Mouse (Mus musculus): ENCODE results near the gene Nfasc. TPM values are rescaled to one million over a fixed set of nuclear protein-coding genes. Genes with fewer than 3 reads are reported as not detected.

The Nfasc gene
- polyA plus RNA-seq, 1 experiment = 0.49 TPM

DNA sequence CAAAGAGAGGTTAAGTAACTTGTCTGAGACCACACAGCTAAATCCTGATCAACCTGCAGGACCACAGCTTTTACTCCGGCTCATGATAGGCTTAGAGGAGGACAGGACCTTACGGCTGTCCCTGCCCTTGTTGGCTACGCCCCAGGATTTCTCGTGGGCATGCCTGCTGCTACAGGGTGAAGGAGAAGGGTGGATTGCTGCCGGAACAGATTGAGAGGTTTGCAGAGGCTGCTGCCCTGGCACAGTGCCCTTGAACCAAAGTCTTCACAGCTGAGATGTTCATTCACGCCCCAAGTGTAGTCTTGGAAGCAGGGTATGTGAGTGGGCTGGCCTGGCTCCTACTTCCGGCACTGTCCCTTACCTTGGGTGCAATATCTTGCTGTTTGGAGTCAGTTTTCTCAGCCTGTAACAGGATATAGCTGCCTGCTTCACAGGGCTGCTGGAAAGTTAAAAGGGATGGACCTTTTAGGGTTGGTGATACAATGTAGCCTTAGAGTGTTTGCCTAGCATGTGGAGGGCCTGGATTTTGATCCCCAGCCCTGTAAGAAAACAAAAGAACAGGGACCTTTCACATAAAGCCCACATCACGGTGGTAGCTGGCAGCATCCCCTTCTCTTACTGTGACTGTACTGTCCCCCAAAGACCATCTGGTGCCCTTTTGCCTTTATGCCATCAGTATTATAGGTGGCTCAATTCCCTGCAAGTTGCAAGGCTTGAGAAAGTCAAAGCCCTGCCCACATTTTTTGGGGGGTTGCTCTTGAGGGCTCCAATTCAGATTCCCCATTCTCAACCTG lies 180.5 kb downstream of the Nfasc start:
- H3K27me3 ChIP-seq (ENCODE audit: control insufficient read depth, insufficient read depth, low read length) = no peaks in the 10 kb centered on the region
- no peak overlapping the region for H3K4me3 ChIP-seq (ENCODE audit: control insufficient read depth, low read depth, low read length)
- no peaks in the 10 kb centered on the region for H3K4me1 ChIP-seq (ENCODE audit: control insufficient read depth, insufficient read depth, low read length)
- no peak overlapping the region for H3K27ac ChIP-seq (ENCODE audit: control insufficient read depth, insufficient read depth, low read depth, low read length)
- no peak for TF ChIP-seq POLR2A (IDR thresholded peaks at IDR 0.05; ENCODE audit: control insufficient read depth, low read depth, low read length)
- TF ChIP-seq CTCF (IDR thresholded peaks at IDR 0.05; ENCODE audit: control insufficient read depth, insufficient read depth, insufficient replicate concordance, low read depth, low read length) = no peak
- H3K36me3 ChIP-seq (ENCODE audit: control insufficient read depth, insufficient read depth, low read length) = no peaks in the 10 kb centered on the region

DNA sequence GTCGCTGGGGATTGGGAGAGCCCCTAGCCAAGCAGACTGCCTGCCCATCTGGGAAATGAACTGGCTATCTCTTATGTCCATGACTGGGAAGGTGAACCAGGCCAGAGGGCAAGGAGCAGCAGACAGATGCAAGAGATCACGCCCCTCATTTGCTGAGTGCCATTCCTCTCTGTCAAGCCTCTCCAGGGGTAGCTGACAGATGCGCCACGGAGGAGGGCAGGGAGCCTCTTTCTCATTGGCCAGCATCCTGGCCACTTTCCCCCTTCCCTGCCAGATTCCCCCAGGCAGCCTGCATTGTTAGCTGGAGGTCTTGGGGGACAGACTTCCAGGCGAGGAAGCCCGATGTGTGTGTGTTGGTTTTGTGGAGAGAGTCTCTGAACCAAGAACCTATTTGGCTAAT lies 182.6 kb downstream of the Nfasc start:
- no peak overlapping the region for H3K27ac ChIP-seq (ENCODE audit: control insufficient read depth, insufficient read depth, low read depth, low read length)
- H3K4me3 ChIP-seq (ENCODE audit: control insufficient read depth, low read depth, low read length) = no peak overlapping the region
- H3K27me3 ChIP-seq (ENCODE audit: control insufficient read depth, insufficient read depth, low read length) = no peaks in the 10 kb centered on the region
- H3K36me3 ChIP-seq (ENCODE audit: control insufficient read depth, insufficient read depth, low read length) = no peaks in the 10 kb centered on the region
- H3K4me1 ChIP-seq (ENCODE audit: control insufficient read depth, insufficient read depth, low read length) = no peaks in the 10 kb centered on the region
- TF ChIP-seq POLR2A (IDR thresholded peaks at IDR 0.05; ENCODE audit: control insufficient read depth, low read depth, low read length) (no peak), CTCF (IDR thresholded peaks at IDR 0.05; ENCODE audit: control insufficient read depth, insufficient read depth, insufficient replicate concordance, low read depth, low read length) (no peak)

DNA sequence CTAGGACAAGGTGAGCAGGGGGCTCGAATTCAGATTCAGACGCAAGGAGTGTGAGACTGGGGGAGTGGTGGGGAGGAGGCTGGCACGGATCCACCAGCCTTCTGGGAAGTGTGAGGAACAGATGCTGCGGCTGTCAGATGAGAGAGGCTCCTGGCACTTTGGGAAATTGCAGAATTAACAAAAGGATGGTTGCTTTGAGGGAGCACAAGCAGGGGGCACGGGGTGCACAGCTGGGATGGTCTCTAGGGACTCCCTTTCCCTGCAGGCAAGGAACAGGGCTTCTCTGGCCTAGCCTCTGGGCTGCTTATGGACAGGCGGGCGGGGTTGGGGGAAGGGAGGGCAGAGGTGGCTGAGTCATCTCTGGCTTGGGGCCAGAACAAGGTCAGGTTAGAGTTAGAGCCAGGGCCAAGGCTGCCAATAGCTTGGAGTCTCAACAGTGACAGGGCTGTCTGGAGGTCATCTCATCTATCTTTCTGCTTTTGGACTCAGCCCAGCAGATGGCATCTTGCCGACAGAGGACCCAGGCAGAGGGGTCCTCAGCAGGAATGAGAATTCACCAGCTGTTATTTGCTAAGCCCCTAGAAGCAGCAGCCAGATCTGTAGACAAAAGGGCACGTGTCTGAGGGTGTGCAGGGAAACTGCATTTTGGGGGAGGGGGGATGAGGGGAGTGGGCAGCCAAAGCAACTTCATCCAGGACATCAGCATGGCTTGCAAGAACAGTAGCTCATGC lies 183.5 kb downstream of the Nfasc start:
- TF ChIP-seq CTCF (IDR thresholded peaks at IDR 0.05; ENCODE audit: control insufficient read depth, insufficient read depth, insufficient replicate concordance, low read depth, low read length) (no peak), POLR2A (IDR thresholded peaks at IDR 0.05; ENCODE audit: control insufficient read depth, low read depth, low read length) (no peak)
- Histone ChIP-seq H3K4me3 (ENCODE audit: control insufficient read depth, low read depth, low read length) (no peak overlapping the region), H3K27me3 (ENCODE audit: control insufficient read depth, insufficient read depth, low read length) (no peaks in the 10 kb centered on the region), H3K27ac (ENCODE audit: control insufficient read depth, insufficient read depth, low read depth, low read length) (no peak overlapping the region), H3K36me3 (ENCODE audit: control insufficient read depth, insufficient read depth, low read length) (no peaks in the 10 kb centered on the region), H3K4me1 (ENCODE audit: control insufficient read depth, insufficient read depth, low read length) (no peaks in the 10 kb centered on the region)

DNA sequence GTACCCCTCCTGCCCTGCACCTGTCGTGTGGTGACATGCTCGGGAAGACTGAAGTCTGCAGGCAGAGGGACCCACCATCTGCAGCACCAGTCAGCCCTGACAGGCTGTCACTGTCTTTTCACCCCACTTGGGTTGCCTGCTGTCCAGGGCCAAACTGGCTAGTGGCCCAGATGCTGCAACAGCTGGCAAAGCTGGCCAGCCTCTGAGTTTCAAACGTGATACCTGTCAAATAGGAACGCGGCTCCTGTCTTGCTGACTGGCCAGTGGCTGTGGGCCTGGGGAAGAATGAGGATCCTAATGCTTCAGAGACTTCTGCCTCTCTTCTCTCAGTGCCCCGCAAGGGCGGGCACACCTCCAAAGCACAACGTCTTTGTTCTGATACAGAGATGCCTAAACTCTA lies 197.8 kb downstream of the Nfasc start:
- Histone ChIP-seq H3K27me3 (ENCODE audit: control insufficient read depth, insufficient read depth, low read length) (no peaks in the 10 kb centered on the region), H3K4me1 (ENCODE audit: control insufficient read depth, insufficient read depth, low read length) (no peaks in the 10 kb centered on the region), H3K27ac (ENCODE audit: control insufficient read depth, insufficient read depth, low read depth, low read length) (no peak overlapping the region), H3K4me3 (ENCODE audit: control insufficient read depth, low read depth, low read length) (no peak overlapping the region), H3K36me3 (ENCODE audit: control insufficient read depth, insufficient read depth, low read length) (no peaks in the 10 kb centered on the region)
- TF ChIP-seq POLR2A (IDR thresholded peaks at IDR 0.05; ENCODE audit: control insufficient read depth, low read depth, low read length) (no peak), CTCF (IDR thresholded peaks at IDR 0.05; ENCODE audit: control insufficient read depth, insufficient read depth, insufficient replicate concordance, low read depth, low read length) (no peak)

DNA sequence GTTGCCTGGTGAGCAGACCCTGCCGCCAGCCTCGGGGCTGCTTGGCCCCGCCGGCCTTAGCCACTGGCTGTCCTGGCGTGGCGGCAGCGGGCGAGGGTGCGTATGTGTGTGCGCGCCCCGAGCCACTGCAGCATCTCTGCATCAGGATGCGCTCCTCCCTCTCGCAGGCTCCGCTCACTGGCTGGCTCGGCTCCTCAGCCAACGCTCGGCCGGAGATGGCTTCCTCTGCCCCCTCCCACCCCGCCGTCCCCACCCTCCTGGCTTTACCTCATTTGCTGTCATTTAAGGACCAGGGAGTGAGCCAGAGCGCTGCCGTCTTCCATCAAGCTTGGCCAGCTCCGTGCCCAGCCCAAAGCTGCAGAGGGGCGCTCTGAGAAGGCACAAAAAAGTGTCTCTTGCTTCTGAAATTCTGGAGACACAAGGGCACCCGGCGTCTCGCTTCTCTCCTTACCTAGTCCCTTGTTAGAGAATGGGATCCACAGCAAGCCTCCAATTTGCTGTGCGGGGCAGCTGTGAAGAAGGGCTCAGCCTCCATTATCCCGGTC lies 198.8 kb downstream of the Nfasc start, which contains the start of gene Cntn2:
Gene Cntn2, minus strand, starts transcription at position 495 of the 545 bp plus-strand sequence.
- Histone ChIP-seq H3K27ac (ENCODE audit: control insufficient read depth, insufficient read depth, low read depth, low read length) (no peak within 1 kb of the TSS), H3K4me3 (ENCODE audit: control insufficient read depth, low read depth, low read length) (no peak within 1 kb of the TSS), H3K27me3 (ENCODE audit: control insufficient read depth, insufficient read depth, low read length) (no peaks in the 10 kb centered on the region), H3K4me1 (ENCODE audit: control insufficient read depth, insufficient read depth, low read length) (no peaks in the 10 kb centered on the region), H3K36me3 (ENCODE audit: control insufficient read depth, insufficient read depth, low read length) (no peaks in the 10 kb centered on the region)
- TF ChIP-seq CTCF (IDR thresholded peaks at IDR 0.05; ENCODE audit: control insufficient read depth, insufficient read depth, insufficient replicate concordance, low read depth, low read length) (no peak), POLR2A (IDR thresholded peaks at IDR 0.05; ENCODE audit: control insufficient read depth, low read depth, low read length) (no peak)

DNA sequence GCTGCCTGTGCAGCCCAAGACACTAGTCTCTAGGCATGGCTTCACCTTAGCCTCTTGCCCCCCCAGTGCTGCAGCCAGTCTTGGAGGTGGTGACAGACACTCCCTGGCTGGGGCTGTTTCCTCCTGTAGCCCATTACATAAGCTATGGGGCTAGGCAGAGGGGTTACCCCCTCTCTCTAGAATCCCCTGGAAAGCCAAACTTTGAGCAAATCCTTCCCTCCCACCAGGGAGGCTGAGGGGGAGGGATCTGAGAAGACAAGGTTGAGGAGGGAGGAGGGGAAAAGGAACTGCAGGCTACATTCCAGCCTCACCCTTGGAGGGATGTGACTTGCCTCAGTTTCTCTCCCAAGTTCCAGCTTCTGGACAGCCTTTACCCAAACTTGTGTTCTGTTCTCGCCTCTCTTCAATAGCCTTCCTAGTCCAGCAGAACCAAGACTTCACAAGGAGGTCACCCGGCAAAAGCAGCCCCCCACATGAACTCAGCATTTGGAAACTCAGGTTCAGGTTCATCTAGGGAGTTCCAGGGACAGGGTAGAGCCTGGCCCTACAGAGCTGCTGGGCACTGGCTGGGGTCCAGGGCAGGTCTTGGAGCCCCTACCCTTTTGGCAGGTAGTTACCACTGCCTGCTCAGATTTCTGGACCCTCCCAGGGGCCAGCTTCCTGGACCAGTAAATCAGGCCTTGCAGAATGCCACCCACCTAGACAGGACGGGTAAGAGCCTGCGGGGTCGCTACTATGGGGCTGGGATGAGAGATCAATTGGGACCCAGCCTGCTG lies 199.6 kb downstream of the Nfasc start:
- TF ChIP-seq CTCF (IDR thresholded peaks at IDR 0.05; ENCODE audit: control insufficient read depth, insufficient read depth, insufficient replicate concordance, low read depth, low read length) (no peak), POLR2A (IDR thresholded peaks at IDR 0.05; ENCODE audit: control insufficient read depth, low read depth, low read length) (no peak)

More for the DNA sequence above, 199.6 kb downstream of the Nfasc start:
- H3K4me3 ChIP-seq (ENCODE audit: control insufficient read depth, low read depth, low read length) = no peak overlapping the region
- H3K27ac ChIP-seq (ENCODE audit: control insufficient read depth, insufficient read depth, low read depth, low read length) = no peak overlapping the region
- no peaks in the 10 kb centered on the region for H3K27me3 ChIP-seq (ENCODE audit: control insufficient read depth, insufficient read depth, low read length)
- no peaks in the 10 kb centered on the region for H3K4me1 ChIP-seq (ENCODE audit: control insufficient read depth, insufficient read depth, low read length)
- H3K36me3 ChIP-seq (ENCODE audit: control insufficient read depth, insufficient read depth, low read length) = no peaks in the 10 kb centered on the region
